Mouse (Mus musculus) mesoderm, embryonic 11.5 days (tissue): Measurements from ENCODE around the gene Napa.
A peak's percentile ranks its signal among the peaks of the same experiment; 100 is the strongest.

Source experiments
- DNase-seq: peaks from one replicate; pipeline ENCODE4 v3.0.0-alpha.2; 2012; ENCODE audit warnings: low read depth, low spot score

Gene Napa

DNA sequence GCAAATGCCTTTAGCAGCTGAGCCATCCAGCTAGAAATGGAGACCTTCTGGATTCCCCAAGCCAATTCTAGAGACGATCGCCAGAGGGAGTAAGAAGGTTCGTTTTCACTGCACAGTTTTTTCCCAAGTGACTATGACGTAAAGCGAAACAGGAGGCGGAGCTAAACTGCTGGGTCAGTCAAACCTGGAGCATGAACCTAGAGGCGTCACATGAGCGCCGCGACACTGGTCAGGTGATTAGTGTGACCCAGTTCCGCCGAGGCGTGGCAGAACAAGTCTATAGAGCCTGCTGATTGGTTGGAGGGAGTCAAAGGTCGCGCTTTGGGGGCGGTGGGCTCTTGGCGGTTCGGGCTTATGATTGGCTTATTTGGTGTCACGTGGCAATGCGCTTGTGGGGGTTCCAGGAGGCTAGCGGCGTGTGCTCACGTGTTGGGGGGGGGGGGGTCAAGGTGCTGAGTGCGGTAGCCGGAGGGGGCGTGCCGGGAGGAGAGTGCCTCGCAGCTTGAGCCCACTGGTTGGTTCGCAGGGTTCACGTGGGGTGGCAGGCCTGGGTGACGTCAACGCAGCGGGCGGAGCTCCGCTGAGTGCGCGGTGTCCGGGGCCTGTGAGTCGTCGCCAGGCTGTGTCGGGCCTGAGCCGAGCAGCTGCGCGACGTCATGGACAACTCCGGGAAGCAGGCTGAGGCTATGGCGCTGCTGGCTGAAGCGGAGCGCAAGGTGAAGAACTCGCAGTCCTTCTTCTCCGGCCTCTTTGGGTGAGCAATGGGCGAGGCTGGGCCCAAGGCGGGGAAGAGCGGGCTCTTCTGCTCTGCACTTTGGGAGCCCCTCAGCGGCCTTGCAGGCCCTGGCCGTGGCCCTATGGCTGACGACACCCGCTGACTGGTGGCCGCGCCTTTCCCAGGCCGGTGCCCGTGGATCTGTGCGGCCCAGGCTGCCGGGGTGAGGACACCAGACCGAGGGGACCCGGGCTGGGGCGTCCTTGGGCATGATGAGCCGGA is at the start of gene Napa:
TSS of gene Napa (plus strand) at position 438 of the 997 bp plus-strand sequence.
- DNase-seq = peak; percentile 100

GRCm38 (mm10) chr7:16048675-16049575 is 49.3 kb upstream of the Napa start:
- peak; percentile 33 for DNase-seq

DNA sequence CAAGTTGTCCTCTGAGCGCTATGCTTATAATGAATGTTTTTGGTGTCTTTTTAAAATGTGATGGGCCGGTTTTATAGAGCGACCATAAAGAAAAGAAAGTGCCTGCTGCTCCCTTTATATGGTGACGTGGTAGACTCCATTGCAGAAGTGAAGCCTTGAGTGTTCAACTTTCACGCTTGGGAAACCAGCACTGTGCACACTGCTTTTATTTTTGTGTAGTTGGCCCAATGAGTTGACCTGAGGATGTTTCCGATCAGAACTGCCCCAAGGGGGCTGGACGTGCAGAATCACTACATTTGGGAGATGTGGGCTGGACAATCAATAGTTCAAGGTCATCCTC is 48.7 kb upstream of the Napa start:
- no peak for DNase-seq

- no peak for DNase-seq
Measured at GRCm38 (mm10) chr7:16050600-16050999, 47.7 kb upstream of the Napa start.

DNA sequence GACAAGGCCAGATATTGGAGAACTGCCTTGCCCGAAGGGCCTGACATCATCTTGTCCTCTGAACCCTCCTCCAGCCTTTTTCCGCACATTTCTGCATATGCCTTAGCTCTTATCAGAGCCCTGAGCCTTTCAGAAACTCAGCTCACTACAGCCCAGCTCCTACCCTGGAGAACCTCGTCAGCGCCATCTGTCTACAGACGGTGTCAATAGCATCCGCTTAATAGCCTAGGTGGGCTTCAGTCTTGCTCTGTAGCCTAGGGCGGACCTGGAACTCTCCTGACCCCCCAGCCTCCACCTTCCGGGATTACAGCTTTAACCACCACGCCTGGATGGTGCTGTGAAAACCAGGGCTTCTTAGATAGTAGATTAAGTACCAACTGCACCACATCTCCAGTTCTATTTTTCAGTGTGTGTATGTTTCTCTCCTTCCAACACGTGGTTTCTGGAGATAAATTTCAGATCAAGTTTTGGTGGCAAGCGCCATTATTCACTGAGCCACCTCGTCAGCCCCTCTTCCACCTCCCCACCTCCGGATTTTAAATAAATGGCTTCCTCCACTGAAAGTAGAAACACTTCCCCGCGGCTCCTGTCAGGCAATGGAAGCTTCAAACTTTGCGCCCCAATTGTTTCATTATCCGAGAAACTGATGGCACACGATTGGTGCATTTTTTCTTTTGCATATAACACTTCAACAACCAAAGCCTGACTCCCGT is 46.2 kb upstream of the Napa start:
- peak; percentile 82 for DNase-seq

DNA sequence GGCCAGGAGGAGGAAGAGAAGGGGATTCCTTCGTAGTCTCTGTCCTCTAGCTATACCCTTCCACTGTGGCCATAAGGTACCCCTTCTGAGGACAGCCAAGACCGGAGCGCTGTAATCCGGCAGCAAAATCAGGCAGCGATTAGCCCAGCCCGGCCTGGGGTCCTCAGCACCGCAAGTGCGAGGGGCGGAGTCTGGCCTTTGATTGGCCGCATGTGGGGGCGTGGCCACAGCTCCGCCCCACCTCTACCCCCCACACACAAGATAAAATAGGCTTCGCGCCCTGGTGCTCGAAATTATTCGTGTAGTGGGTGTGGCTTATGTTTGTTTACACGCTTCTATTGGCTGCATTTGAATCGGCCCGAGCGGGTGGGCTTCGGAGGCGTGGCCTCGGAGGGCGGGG is 45.6 kb upstream of the Napa start:
- DNase-seq = peak; percentile 98

DNA sequence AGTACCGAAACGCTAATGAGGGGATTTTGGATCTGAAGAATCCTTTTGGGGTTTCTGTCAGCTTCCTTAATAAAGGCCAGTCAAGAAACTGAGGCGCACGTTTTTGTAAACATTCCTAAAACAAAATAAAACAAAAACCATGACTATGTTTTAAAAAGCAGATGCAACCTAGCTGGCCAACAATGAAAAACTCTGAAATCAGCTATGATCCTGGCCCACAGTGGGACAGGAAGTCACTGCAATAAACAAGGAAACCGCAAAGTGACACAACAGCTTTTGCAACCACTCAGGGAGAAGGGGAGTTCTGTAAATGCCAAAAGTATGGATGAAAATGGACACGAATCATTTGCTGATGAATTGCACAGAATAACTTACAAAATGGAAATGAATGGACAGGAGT is 45.2 kb upstream of the Napa start:
- DNase-seq = no peak

- no peak for DNase-seq
Measured at GRCm38 (mm10) chr7:16054966-16055365, 43.3 kb upstream of the Napa start.

DNA sequence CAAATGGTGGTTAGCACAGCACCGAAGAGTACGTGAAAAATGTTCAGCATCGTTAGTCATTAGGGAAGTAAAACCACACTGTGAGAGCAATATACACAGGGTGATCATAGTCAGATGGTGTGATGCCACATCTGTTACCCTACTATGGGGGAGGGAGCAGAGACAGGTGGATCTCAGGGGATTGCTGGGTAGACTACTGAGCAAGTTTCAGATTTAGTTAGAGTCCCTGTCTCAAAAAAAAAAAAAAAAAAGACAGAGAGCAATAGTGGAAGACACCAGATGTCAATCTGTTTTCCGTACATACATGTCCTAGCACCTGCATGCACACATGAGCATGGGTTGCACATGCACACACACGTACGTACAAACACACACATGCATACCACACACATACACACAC is 42.6 kb upstream of the Napa start:
- no peak for DNase-seq

GRCm38 (mm10) chr7:16056459-16057135 is 41.7 kb upstream of the Napa start:
- DNase-seq = peak; percentile 17

- DNase-seq = no peak
Measured at GRCm38 (mm10) chr7:16057136-16057534, 41.1 kb upstream of the Napa start.

DNA sequence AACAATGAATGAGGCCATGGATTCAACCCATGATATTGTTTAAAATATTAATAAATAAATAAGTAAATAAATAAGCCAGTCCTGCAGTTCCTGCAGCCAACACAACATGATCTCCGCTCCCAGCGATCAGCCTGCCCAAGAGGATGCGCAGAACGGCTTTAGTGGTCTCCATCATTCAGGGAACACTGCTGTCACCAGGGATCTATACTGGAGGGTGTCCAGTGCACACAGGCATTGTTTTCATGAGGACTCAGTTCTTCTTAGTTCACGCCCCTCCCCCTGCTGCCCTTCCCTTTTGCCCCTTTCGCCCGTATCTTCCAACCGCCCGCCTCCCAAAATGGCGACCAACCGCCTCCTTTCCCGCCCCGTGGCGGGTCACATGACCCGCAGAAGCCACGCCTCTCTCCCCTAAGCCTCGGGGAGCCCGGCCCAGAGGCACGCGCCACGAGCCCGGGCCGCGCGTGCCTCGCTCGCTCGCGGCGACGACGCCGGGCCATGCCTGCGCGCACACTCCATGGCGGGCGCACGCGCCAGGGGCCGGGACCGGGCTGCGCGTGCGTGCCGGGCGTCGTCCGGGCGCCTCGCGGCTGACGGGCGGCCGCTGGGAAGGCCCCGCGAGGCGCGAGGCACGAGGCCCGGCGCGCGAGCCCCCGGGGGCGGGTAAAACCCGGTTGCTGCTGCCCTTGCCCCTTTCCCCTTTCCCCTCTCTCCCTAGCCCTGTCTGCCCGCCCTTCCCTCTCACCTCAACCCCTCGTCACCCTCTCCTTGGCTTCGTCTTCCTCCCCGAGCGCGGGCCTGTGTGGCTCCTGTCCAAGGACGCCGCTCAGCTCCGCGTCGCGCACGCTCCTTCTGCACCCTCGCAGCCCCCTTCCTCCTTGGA is 36.8 kb upstream of the Napa start, which contains the start of gene Zfp541:
TSS of gene Zfp541 (plus strand) at position 596 of the 880 bp plus-strand sequence.
- DNase-seq = peak; percentile 16

- no peak for DNase-seq
Measured at GRCm38 (mm10) chr7:16062099-16062420, 36.2 kb upstream of the Napa start.

DNA sequence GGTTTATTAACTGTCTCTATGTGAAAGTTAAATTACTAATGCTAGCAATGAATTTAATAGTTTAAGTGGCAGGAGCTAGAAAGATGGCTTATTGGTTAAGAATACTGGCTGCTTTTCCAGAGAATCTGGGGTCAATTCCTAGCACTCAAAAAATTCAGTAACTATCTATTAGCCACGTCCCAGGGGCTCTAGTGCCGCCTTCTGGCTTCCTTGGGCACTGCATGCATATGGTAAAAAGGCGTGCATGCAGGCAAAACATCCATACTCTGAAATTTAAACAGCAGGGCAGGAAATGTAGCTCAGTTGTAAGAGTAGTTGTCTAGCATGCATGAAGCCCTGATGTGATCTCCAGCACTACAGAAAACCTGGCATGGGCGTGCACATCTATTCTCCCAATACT is 34.8 kb upstream of the Napa start:
- DNase-seq = no peak

DNA sequence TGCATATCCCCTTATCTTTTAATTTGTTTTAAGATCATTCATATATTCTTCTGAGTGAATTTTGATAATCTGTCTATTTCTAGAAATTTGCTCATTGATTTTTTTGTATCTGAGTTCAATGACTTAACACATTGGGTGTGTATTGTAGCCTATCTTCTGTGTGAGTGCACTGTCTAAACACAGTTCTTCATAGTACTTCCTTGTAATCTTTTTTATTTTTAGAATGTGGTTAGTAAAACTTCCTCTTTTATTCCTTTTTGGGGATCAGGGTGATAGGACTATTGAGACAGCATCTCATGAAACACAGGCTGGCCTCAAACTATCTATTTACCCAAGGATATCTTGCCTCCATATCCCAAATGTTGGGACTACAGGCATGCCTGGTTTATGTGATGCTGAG is 27.4 kb upstream of the Napa start:
- no peak for DNase-seq

DNA sequence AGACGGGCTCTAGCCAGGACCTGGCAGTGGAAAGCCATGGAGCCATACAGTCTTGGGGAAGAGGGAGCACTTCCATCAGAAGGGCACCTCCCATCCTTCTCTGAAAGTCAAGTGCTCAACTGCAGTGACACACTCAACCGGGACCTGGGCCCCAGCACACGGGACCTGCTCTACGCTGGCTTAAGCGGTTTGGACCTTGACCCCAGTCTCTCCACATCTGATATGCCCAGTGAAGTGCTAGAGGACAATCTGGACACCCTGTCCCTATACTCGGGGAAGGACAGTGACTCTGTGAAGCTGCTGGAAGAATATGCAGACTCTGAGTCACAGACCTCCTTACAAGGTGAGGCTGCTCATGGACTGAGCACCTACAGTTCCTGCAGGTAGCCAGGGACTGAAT is 26.4 kb upstream of the Napa start:
- no peak for DNase-seq

DNA sequence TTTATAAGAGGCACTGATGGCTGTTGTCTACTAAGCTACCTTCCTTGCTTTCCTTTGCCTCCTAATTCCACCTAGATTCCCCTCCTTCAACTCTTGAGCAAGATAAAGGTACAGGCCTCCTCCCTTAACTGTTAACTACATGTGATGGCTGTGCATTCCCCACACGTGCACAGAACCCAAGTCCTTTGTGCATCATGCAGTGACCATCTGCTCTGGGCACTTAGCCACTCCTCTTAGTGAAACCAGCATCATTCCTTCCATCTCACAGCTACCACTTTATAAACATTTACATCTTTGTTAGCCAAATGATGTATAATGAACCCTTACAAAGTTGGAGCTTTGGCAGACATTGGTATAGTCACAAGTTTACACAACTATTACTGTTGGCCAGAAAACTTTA is 18.3 kb upstream of the Napa start:
- no peak for DNase-seq

GRCm38 (mm10) chr7:16080581-16080980 is 17.7 kb upstream of the Napa start:
- DNase-seq = no peak

DNA sequence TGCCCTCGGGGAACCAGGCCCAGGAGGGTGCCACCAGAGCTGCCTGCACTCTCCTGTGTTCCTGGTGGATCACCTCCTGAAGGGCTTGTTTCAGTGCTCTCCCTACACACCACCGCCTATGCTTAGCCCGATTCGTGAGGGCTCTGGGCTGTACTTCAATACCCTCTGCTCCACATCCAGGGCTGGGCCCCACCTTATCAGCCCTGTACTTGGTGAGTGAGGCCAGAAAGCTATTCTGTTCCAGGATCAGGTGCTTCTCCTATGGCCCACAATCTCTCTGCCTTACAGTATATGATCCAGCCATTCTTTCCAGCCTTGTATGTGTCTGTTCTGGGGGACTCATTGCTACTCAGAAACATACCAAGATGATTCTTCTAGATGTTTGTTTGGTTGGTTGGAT is 14.9 kb upstream of the Napa start:
- DNase-seq = no peak

- no peak for DNase-seq
Measured at GRCm38 (mm10) chr7:16087587-16087986, 10.7 kb upstream of the Napa start.
